Mouse (Mus musculus) kidney, adult 9 months (tissue): ENCODE data around the gene Gm21294.
A peak's percentile ranks its signal among the peaks of the same experiment; 100 is the strongest.
"Not testable (repeated sequence)": the region's sequence is repeated elsewhere in the genome, so short reads cannot be mapped to it uniquely, and the experiment has no call there.

Source experiments
- DNase-seq: peaks from one replicate; pipeline ENCODE4 v3.0.0; 2022

Gene Gm21294

GRCm38 (mm10) chrY:89052506-89052905 is at the start of gene Gm21294:
Gm21294 (plus strand) TSS chrY:89052806.
- not testable (repeated sequence) for DNase-seq

DNA sequence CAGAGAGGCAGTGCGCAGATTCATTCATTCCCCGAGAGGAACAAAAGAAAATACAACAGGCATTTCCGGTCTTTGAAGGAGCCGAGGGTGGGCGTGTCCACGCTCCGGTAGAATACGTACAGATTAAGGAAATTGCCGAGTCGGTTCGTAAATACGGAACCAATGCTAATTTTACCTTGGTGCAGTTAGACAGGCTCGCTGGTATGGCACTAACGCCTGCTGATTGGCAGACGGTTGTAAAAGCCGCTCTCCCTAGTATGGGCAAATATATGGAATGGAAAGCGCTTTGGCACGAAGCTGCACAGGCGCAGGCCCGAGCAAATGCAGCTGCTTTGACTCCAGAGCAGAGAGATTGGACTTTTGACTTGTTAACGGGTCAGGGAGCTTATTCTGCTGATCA is 73.6 kb downstream of the Gm21294 start:
- DNase-seq, result peak; percentile 57
